Mouse (Mus musculus) lung, postnatal 0 days (tissue): Measurements from ENCODE around the gene Homer2. TPM values are rescaled to one million over a fixed set of nuclear protein-coding genes. Genes with fewer than 3 reads are reported as not detected.

Experiments used
- ATAC-seq: fragments of 200-750 bp; cut with Nextera tagmentation; 2 replicates; pipeline ENCODE4 v1.8.0; 2017; ENCODE audit warnings: moderate library complexity
- DNase-seq: peaks from one replicate; pipeline ENCODE4 v3.0.0-alpha.2; 2016; ENCODE audit warnings: low spot score
- H3K27ac ChIP-seq: fragments of 300-500 bp; sonication (generic); 2 replicates; pipeline ENCODE4 v1.5.1; 2014; ENCODE audit warnings: antibody characterized with exemption, mild to moderate bottlenecking, low read length, mixed read lengths
- H3K27me3 ChIP-seq: fragments of 300-500 bp; sonication (generic); replicated peaks from 2 replicates; pipeline ENCODE4 v1.6.1; 2014; ENCODE audit warnings: low read length, mixed read lengths; ENCODE audit not compliant: insufficient read depth
- H3K36me3 ChIP-seq: fragments of 300-500 bp; sonication (generic); 2 replicates; pipeline ENCODE4 v1.6.1; 2014; ENCODE audit warnings: low read length, mixed read lengths; ENCODE audit not compliant: insufficient read depth
- H3K4me1 ChIP-seq: fragments of 300-500 bp; sonication (generic); 2 replicates; pipeline ENCODE4 v1.6.1; 2014; ENCODE audit warnings: antibody characterized with exemption, low read depth, low read length, mixed read lengths; ENCODE audit not compliant: insufficient read depth
- H3K4me2 ChIP-seq: fragments of 300-500 bp; sonication (generic); replicated peaks from 2 replicates; pipeline ENCODE4 v1.6.1; 2014; ENCODE audit warnings: low read depth, mild to moderate bottlenecking, low read length, moderate library complexity, mixed read lengths
- H3K4me3 ChIP-seq: fragments of 300-500 bp; sonication (generic); 2 replicates; pipeline ENCODE4 v1.5.1; 2014; ENCODE audit warnings: low read depth, low read length
- H3K9ac ChIP-seq: fragments of 300-500 bp; sonication (generic); replicated peaks from 2 replicates; pipeline ENCODE4 v1.6.1; 2014; ENCODE audit warnings: low read depth, mild to moderate bottlenecking
- H3K9me3 ChIP-seq: fragments of 300-500 bp; sonication (generic); 2 replicates; pipeline ENCODE4 v1.6.1; 2016; ENCODE audit warnings: low read length, mixed read lengths
- CTCF ChIP-seq: IDR thresholded peaks from 2 replicates; pipeline ENCODE4 v1.5.1; 2016; ENCODE audit warnings: antibody characterized with exemption, mild to moderate bottlenecking
- EP300 ChIP-seq: IDR thresholded peaks from 2 replicates; pipeline ENCODE4 v1.6.1; 2016; ENCODE audit warnings: antibody characterized with exemption, mild to moderate bottlenecking, control low read depth
- WGBS: fragments of 180-500 bp; shearing (Covaris S2); extraction: QIAGEN DNeasy Blood & Tissue Kit; methylation state at CpG from one replicate; pipeline ENCODE4 v1.1.7; 2014; 5-methylcytosine and 5-hydroxymethylcytosine counted together
- polyA plus RNA-seq: library from polyadenylated mRNA; unstranded; fragments of >200 nt; fragmentation: Nextera tagmentation; extraction: Ambion mirVana; gene quantifications from 2 replicates; pipeline ENCODE4 v1.2.1, GENCODE M21; 2015

Gene Homer2
- polyA plus RNA-seq, 1 experiment from 2014 or later, result 16.8 TPM

DNA sequence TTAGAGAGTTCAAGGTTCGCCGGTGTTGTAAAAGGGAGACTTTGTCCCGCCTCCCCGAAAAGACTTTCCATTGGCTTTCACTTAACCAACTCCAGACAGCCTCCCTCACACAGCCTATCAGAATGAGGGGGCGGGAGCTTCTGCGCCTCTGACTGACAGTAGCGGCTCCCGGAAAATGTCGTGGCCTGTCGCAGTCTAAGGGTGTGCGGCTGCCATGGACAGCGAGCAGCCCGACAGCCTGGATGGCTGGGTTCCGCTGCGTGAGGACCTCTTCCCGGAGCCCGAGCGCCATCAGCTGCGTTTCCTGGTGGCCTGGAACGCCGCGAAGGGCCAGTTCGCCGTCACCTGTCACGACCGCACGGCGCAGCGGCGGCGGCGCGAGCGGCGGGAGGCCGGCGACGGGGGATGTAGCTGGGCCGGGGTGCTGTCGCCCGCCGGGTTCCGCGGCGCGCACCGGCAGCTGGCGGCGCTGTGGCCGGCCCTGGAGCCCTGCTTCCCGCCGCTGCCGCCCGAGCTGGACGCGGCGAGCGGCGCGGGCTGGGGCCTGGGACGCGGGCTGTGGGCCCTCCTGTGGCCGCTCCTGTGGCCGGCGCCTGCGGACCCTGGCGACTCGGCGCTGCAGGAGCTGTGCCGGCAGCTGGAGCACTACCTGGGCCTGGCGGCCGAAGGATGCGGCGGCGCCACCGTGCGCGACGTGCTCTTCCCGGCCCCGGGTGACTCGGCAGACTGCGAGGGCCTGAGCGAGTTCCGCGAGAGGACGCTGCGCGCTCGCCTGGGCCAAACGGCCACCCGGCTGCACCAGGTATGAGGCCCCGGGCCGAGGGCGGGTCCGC, 136.0 kb downstream of the Homer2 start, which contains the start of gene Whamm:
TSS of gene Whamm (plus strand) at position 159 of the 833 bp plus-strand sequence.
- H3K4me3 ChIP-seq, result peak within 1 kb of the TSS; percentile 91

DNA sequence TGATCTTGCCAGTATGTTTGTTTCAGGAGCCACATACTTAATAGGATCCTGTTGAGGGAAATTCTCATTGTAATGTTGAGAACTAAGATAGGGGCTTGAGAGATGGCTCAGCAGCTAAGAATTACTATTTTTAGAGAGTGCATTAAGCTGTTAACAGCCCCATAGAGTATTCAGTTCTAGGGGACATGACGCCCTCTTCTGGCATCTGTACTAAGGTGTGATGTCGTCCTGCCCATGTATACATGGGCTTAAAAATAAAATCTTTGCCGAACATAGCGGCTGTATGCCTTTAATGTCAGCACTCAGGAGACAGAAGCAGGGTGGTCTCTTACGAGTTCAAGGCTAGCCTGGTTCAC, 136.6 kb downstream of the Homer2 start:
- Histone ChIP-seq H3K27ac (no peak overlapping the region), H3K36me3 (peaks cover 6% of the 10 kb centered on the region; the same call in 1 of the 2 replicates), H3K9ac (no peak overlapping the region), H3K9me3 (no peaks in the 10 kb centered on the region), H3K27me3 (no peaks in the 10 kb centered on the region), H3K4me1 (peaks cover 4% of the 10 kb centered on the region; the same call in 1 of the 2 replicates), H3K4me2 (peak overlapping the region; percentile 20; the same call in 1 of the 2 replicates), H3K4me3 (peak overlapping the region; percentile 91)
- no peak for TF ChIP-seq EP300
- TF ChIP-seq CTCF, result peak; percentile 54
- under 1% methylated on average over 5 of the region's 5 CpGs for WGBS
- ATAC-seq (peak; percentile 18), DNase-seq (no peak)

More for the DNA sequence above, 136.0 kb downstream of the Homer2 start, which contains the start of gene Whamm:
- 2% methylated on average over 66 of the region's 96 CpGs for WGBS
- H3K4me2 ChIP-seq, result peak within 1 kb of the TSS; percentile 67
- TF ChIP-seq EP300, result no peak
- peak; percentile 51 for TF ChIP-seq CTCF
- peaks cover 4% of the 10 kb centered on the region; the same call in 1 of the 2 replicates for H3K4me1 ChIP-seq
- peaks cover 6% of the 10 kb centered on the region; the same call in 1 of the 2 replicates for H3K36me3 ChIP-seq
- no peaks in the 10 kb centered on the region for H3K9me3 ChIP-seq
- peak within 1 kb of the TSS; percentile 72 for H3K9ac ChIP-seq
- ATAC-seq (peak; percentile 98), DNase-seq (peak; percentile 98)
- no peaks in the 10 kb centered on the region for H3K27me3 ChIP-seq
- peak within 1 kb of the TSS; percentile 91 for H3K27ac ChIP-seq

DNA sequence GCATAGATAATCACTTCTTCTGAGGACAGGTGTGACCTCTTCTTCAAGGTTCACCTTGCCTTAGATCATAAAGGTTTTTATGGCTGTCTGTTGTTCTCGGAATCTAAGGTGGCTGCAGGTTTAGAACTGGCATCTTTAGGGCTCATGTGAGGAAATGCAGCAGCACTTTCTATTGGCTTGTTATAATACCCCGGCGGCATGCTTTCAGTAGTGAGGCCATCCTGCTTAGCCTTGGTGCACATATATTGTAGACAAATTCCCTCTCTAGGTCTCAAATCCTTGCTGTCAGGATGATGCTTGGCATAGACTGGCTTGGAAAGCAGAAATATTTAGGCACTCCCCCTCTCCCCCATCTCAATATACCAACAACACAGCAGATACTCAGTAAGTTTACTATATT, 137.1 kb downstream of the Homer2 start:
- peaks cover 4% of the 10 kb centered on the region; the same call in 1 of the 2 replicates for H3K4me1 ChIP-seq
- no peaks in the 10 kb centered on the region for H3K9me3 ChIP-seq
- H3K4me2 ChIP-seq, result no peak overlapping the region
- no peaks in the 10 kb centered on the region for H3K27me3 ChIP-seq
- H3K9ac ChIP-seq, result no peak overlapping the region
- ATAC-seq, result no peak
- WGBS, result 88% methylated on average over 3 of the region's 3 CpGs
- no peak overlapping the region for H3K27ac ChIP-seq
- DNase-seq, result no peak
- H3K36me3 ChIP-seq, result peaks cover 6% of the 10 kb centered on the region; the same call in 1 of the 2 replicates
- no peak for TF ChIP-seq EP300
- TF ChIP-seq CTCF, result no peak
- no peak overlapping the region for H3K4me3 ChIP-seq

DNA sequence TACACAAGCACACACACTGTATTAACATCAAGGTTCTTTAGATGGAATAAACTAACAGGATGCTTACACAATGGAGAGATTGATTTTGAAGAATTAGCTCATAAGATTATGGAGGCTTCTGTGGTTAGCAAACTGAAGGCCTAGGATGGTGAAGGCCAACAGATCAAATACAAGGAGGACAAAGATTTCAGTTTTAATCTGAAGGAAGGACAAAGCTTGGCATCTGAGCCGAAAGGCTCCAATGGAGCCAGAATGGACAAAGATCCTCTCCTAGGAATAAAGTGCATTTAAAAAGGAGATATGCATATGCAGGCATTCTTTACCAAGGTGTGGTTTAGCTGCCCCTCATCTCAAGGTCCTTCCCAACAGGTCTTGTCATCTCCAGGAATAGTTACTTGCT, 137.5 kb downstream of the Homer2 start:
- Histone ChIP-seq H3K9me3 (no peaks in the 10 kb centered on the region), H3K4me1 (peaks cover 4% of the 10 kb centered on the region; the same call in 1 of the 2 replicates), H3K4me3 (no peak overlapping the region), H3K4me2 (no peak overlapping the region), H3K27ac (no peak overlapping the region), H3K9ac (no peak overlapping the region), H3K27me3 (no peaks in the 10 kb centered on the region), H3K36me3 (peaks cover 2% of the 10 kb centered on the region; the same call in 1 of the 2 replicates)
- WGBS, result 96% methylated on average over 1 of the region's 1 CpGs
- DNase-seq (no peak), ATAC-seq (no peak)
- TF ChIP-seq CTCF (no peak), EP300 (no peak)

DNA sequence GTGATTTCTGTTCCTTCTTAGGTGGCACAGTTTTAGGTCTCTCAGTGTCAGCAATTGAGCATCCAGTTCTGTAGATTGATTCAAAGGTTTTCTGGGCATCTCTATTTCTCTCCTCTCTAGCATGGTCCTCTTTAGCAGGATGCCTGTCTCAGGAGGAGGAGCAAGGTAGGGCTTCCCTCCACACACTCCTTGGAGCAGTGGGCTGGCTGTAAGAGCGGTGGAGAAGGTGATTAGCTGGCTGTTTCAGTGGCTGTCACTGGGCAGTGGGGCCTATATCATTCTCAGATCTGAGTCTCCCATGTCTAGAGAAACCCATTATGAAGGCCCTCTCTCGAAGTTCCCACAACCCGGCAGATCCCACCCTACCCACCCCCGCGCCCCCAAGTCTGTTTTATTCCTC, 139.9 kb downstream of the Homer2 start:
- no peaks in the 10 kb centered on the region for H3K9me3 ChIP-seq
- no peak overlapping the region for H3K4me3 ChIP-seq
- H3K27ac ChIP-seq, result no peak overlapping the region
- no peaks in the 10 kb centered on the region for H3K36me3 ChIP-seq
- no peak for ATAC-seq
- TF ChIP-seq CTCF, result no peak
- no peak for TF ChIP-seq EP300
- H3K27me3 ChIP-seq, result no peaks in the 10 kb centered on the region
- no peak for DNase-seq
- no peak overlapping the region for H3K9ac ChIP-seq
- no peaks in the 10 kb centered on the region for H3K4me1 ChIP-seq
- WGBS, result 92% methylated on average over 5 of the region's 5 CpGs
- no peak overlapping the region for H3K4me2 ChIP-seq

DNA sequence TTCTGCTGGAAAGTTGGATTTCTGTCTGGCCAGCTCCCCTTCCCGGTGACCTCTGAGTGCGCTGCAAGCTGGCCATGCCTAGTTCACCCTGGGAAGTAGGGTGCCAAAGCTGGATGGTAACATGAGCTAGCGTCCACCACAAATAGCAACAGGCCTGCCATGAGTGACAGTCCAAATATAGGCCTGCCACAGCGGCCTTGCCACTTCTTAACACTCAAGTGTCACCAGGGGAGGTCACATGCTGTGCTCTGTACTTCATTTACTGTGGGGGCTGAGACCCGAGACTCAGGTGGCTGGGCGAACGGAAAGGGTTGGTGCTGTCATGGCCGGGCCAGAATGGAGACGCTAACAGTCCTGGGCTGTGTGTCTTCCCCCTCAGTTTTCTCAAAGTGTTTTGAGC, 140.4 kb downstream of the Homer2 start, which contains the start of gene Fsd2:
TSS of gene Fsd2 (minus strand) at position 53 of the 400 bp plus-strand sequence.
- Histone ChIP-seq H3K9me3 (no peaks in the 10 kb centered on the region), H3K27me3 (no peaks in the 10 kb centered on the region), H3K27ac (no peak within 1 kb of the TSS), H3K4me2 (no peak within 1 kb of the TSS), H3K4me1 (no peaks in the 10 kb centered on the region), H3K9ac (no peak within 1 kb of the TSS), H3K36me3 (no peaks in the 10 kb centered on the region), H3K4me3 (no peak within 1 kb of the TSS)
- 60% methylated on average over 9 of the region's 9 CpGs for WGBS
- ATAC-seq, result no peak
- TF ChIP-seq CTCF (no peak), EP300 (no peak)
- no peak for DNase-seq
